Mouse (Mus musculus): Measurements from ENCODE around the gene Tfb2m. TPM values are rescaled to one million over a fixed set of nuclear protein-coding genes. Genes with fewer than 3 reads are reported as not detected.

Gene Tfb2m
- polyA plus RNA-seq, 1 experiment from 2014 or later, result 26.7 TPM

DNA sequence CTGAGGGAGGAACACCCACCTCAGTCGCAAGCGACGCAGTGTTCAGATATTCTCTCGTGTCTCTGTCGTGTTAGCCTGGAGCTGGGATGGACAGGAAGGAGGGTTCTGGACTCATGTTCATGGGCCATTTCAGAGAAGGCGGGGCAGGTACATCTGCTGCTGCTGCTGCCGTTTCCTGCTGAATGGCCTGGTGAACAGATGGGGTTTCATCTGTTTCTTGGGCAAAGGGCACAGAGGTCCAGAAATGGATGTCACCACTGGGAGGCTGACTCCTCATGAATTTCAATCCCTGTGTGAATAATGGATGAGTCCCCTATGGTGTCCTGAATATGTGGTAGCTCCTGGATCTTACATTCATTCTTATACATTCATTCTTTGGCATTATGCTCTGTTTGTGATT, 21.5 kb upstream of the Tfb2m start:
- no peaks in the 10 kb centered on the region for H3K9me3 ChIP-seq (ENCODE audit: control insufficient read depth, low read length)
- ATAC-seq (ENCODE audit: low read depth) (no peak), DNase-seq (ENCODE audit: low spot score) (no peak)
- WGBS, result 54% methylated on average over 7 of the region's 7 CpGs
- peaks cover 21% of the 10 kb centered on the region for H3K4me1 ChIP-seq (ENCODE audit: control insufficient read depth, insufficient read depth, low read length)
- no peak overlapping the region for H3K9ac ChIP-seq (ENCODE audit: low read depth, low read length)
- H3K36me3 ChIP-seq (ENCODE audit: control insufficient read depth, insufficient read depth, low read length), result no peaks in the 10 kb centered on the region
- H3K4me2 ChIP-seq (ENCODE audit: low read depth, low read length), result no peak overlapping the region
- H3K4me3 ChIP-seq (ENCODE audit: low read depth, low read length), result no peak overlapping the region
- no peaks in the 10 kb centered on the region for H3K27me3 ChIP-seq (replicated peaks; ENCODE audit: control insufficient read depth, insufficient read depth, low read length)
- H3K27ac ChIP-seq (replicated peaks; ENCODE audit: low read depth, low read length), result no peak overlapping the region

DNA sequence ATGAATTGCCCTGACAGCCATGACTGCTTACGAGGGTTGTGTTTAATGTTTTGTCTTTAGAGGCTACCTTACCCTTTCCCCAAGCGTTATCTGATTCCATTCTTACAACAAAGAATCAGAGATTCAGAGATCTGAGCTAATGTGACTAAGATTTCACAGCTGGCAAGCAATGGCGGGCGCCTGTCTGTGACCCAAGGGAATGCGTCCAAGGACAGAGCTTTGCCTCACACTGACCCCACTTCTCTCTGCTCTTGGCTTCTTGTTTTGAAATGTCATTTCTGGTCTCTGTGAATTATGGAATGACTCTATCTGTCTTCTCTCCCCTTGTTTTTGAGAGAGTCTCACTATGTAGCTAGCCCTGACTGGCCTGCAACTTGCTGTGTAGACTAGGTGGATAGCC, 17.9 kb upstream of the Tfb2m start:
- Histone ChIP-seq H3K27me3 (replicated peaks; ENCODE audit: control insufficient read depth, insufficient read depth, low read length) (no peaks in the 10 kb centered on the region), H3K27ac (replicated peaks; ENCODE audit: low read depth, low read length) (0 out of 2 replicates have a peak overlapping the region, but pooled peaks have one; percentile 19), H3K36me3 (ENCODE audit: control insufficient read depth, insufficient read depth, low read length) (no peaks in the 10 kb centered on the region), H3K9ac (ENCODE audit: low read depth, low read length) (no peak overlapping the region), H3K9me3 (ENCODE audit: control insufficient read depth, low read length) (no peaks in the 10 kb centered on the region), H3K4me2 (ENCODE audit: low read depth, low read length) (no peak overlapping the region), H3K4me1 (ENCODE audit: control insufficient read depth, insufficient read depth, low read length) (peaks cover 16% of the 10 kb centered on the region), H3K4me3 (ENCODE audit: low read depth, low read length) (no peak overlapping the region)
- WGBS, result 67% methylated on average over 5 of the region's 5 CpGs
- no peak for ATAC-seq (ENCODE audit: low read depth)
- DNase-seq (ENCODE audit: low spot score), result no peak

DNA sequence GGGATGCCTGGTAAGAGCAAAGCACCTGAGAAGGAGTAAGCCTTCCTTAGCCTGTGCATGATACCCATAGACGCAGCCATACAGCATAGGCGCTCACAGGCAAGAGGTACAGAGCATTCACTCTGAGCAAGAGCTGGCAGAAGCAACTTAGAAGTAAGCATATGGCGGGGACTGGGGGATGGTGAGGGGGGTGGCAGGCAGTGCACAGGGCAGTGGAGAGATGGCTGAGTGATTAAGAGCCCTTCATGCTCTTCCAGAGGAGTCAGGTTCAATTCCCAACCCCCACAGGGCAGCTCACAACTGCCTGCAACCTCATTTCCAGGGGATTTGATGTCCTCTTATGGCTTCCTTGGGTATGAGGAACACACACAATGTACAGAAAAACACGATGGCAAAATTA, 17.1 kb upstream of the Tfb2m start:
- 79% methylated on average over 4 of the region's 4 CpGs for WGBS
- H3K4me2 ChIP-seq (ENCODE audit: low read depth, low read length), result no peak overlapping the region
- H3K27ac ChIP-seq (replicated peaks; ENCODE audit: low read depth, low read length), result no peak overlapping the region
- no peak overlapping the region for H3K9ac ChIP-seq (ENCODE audit: low read depth, low read length)
- peaks cover 16% of the 10 kb centered on the region for H3K4me1 ChIP-seq (ENCODE audit: control insufficient read depth, insufficient read depth, low read length)
- H3K27me3 ChIP-seq (replicated peaks; ENCODE audit: control insufficient read depth, insufficient read depth, low read length), result no peaks in the 10 kb centered on the region
- no peaks in the 10 kb centered on the region for H3K9me3 ChIP-seq (ENCODE audit: control insufficient read depth, low read length)
- no peak overlapping the region for H3K4me3 ChIP-seq (ENCODE audit: low read depth, low read length)
- DNase-seq (ENCODE audit: low spot score) (no peak), ATAC-seq (ENCODE audit: low read depth) (peak; percentile 60; the same call in 1 of the 2 replicates)
- no peaks in the 10 kb centered on the region for H3K36me3 ChIP-seq (ENCODE audit: control insufficient read depth, insufficient read depth, low read length)

DNA sequence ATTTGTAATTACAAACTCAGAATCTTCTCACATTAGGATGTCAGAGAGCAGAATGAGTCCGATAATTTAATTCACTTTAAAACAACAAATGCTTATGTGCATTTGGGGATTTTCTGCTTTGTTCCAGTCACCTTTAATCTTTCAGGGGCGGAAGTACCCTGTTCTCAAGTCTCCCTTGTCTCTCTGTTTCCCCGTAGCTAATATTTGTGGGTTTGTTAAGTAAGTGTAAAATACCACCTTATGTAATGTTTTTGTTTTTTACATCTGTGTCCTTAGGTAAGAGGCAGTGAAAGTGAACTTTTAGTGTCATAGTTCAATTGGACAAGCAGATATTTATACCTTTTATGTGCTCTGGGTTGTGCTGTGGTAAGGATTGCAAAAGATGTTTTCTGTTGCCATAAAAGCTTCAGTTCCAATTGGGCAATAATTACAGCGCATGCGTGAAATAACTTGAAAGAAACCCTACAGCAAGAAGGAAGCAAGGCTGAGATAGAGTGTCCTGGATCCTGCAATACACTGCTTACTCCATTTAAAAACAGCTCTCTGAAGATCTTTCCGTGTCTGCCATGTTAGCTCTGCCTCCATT, 14.9 kb upstream of the Tfb2m start:
- Histone ChIP-seq H3K9me3 (ENCODE audit: control insufficient read depth, low read length) (no peaks in the 10 kb centered on the region), H3K4me2 (ENCODE audit: low read depth, low read length) (no peak overlapping the region), H3K9ac (ENCODE audit: low read depth, low read length) (no peak overlapping the region), H3K4me1 (ENCODE audit: control insufficient read depth, insufficient read depth, low read length) (peaks cover 5% of the 10 kb centered on the region; the same call in 1 of the 2 replicates), H3K27me3 (replicated peaks; ENCODE audit: control insufficient read depth, insufficient read depth, low read length) (no peaks in the 10 kb centered on the region), H3K4me3 (ENCODE audit: low read depth, low read length) (no peak overlapping the region), H3K36me3 (ENCODE audit: control insufficient read depth, insufficient read depth, low read length) (no peaks in the 10 kb centered on the region), H3K27ac (replicated peaks; ENCODE audit: low read depth, low read length) (no peak overlapping the region)
- no peak for ATAC-seq (ENCODE audit: low read depth)
- DNase-seq (ENCODE audit: low spot score), result no peak
- 75% methylated on average over 6 of the region's 6 CpGs for WGBS

DNA sequence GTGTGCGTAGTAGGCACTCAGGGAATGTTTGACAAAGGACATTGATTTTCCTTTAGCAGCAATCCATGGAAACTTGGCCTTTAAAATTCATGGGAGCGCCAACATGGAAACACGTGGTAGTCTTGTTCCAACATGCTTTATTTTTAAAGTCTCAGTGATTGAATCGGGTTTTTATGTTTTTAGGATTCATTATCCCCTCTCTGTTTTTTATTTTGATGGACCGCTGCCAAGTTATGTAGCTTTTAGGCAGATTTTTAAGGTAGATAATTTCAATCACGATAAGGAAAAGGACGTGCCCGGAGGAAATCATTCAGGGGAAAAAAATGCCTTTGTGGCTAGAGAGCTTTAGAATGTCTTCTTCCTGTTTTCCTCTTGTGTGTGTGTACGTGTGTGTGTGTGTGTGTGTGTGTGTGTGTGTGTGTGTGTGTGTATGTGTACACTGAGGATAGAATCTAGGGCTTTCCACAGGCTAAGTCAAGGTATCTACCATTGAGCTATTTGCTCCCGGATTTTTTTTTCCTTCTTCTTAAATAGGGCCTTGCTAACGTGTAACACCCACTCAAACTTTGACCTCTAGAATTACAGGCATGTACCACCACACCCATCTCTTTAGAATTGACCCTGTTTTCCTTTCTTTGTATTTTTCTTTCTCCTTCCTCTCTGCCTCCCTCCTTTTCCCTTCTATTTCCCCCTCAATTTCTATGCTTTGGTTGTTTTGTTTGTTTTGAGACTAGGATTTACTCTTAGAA, 13.6 kb upstream of the Tfb2m start:
- peak; percentile 69 for DNase-seq (ENCODE audit: low spot score)
- Histone ChIP-seq H3K9ac (ENCODE audit: low read depth, low read length) (no peak overlapping the region), H3K4me3 (ENCODE audit: low read depth, low read length) (no peak overlapping the region), H3K9me3 (ENCODE audit: control insufficient read depth, low read length) (no peaks in the 10 kb centered on the region), H3K4me2 (ENCODE audit: low read depth, low read length) (no peak overlapping the region), H3K27me3 (replicated peaks; ENCODE audit: control insufficient read depth, insufficient read depth, low read length) (no peaks in the 10 kb centered on the region), H3K36me3 (ENCODE audit: control insufficient read depth, insufficient read depth, low read length) (no peaks in the 10 kb centered on the region), H3K27ac (replicated peaks; ENCODE audit: low read depth, low read length) (no peak overlapping the region; the same call in 1 of the 2 replicates), H3K4me1 (ENCODE audit: control insufficient read depth, insufficient read depth, low read length) (peaks cover 5% of the 10 kb centered on the region; the same call in 1 of the 2 replicates)
- 51% methylated on average over 11 of the region's 11 CpGs for WGBS
- no peak for ATAC-seq (ENCODE audit: low read depth)

DNA sequence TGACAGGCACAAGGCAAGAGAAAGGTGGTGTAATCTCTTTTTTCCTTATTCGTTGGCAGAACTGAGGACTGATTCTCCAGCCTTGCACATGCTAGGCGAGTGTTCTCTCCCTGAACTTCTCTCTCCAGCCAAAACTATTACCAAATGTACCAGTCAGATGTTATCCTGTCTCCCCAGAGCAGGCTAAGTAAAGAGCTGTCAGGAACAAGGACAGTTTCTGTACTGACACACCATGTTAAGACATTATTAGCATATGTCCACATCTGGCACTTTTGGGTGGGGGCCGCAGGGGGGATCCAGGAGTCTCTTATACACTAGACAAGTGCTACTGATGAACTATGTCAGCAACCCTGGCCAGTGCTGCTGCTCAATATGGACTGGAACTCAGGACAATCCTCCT, 10.9 kb upstream of the Tfb2m start:
- H3K4me3 ChIP-seq (ENCODE audit: low read depth, low read length), result no peak overlapping the region
- WGBS, result 84% methylated on average over 3 of the region's 3 CpGs
- ATAC-seq (ENCODE audit: low read depth) (no peak), DNase-seq (ENCODE audit: low spot score) (no peak)
- no peaks in the 10 kb centered on the region for H3K27me3 ChIP-seq (replicated peaks; ENCODE audit: control insufficient read depth, insufficient read depth, low read length)
- H3K4me2 ChIP-seq (ENCODE audit: low read depth, low read length), result no peak overlapping the region
- H3K27ac ChIP-seq (replicated peaks; ENCODE audit: low read depth, low read length), result no peak overlapping the region
- no peaks in the 10 kb centered on the region; the same call in 1 of the 2 replicates for H3K4me1 ChIP-seq (ENCODE audit: control insufficient read depth, insufficient read depth, low read length)
- H3K9ac ChIP-seq (ENCODE audit: low read depth, low read length), result no peak overlapping the region
- H3K9me3 ChIP-seq (ENCODE audit: control insufficient read depth, low read length), result no peaks in the 10 kb centered on the region
- H3K36me3 ChIP-seq (ENCODE audit: control insufficient read depth, insufficient read depth, low read length), result no peaks in the 10 kb centered on the region

DNA sequence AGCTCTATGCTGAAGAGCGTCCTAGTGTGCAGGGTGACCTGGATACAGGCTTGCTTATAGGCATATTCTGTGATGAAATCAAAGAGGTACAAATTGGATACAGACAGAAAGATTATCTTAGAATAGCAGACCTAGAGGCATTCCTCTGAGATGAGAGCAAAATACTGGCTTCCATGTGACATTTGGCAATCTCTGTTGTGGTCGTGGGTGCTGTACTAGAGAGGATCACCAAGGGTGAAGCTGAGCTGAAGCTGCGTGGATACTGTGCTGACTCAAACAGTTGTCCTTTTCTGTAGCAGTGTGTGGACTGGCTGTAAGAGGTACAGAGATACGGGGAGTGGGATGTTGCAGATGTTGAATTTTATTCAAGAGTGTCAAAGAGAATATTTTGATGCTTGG, 7.9 kb upstream of the Tfb2m start:
- WGBS, result 65% methylated on average over 4 of the region's 4 CpGs
- H3K27ac ChIP-seq (replicated peaks; ENCODE audit: low read depth, low read length), result no peak overlapping the region
- no peak overlapping the region for H3K4me3 ChIP-seq (ENCODE audit: low read depth, low read length)
- H3K4me1 ChIP-seq (ENCODE audit: control insufficient read depth, insufficient read depth, low read length), result no peaks in the 10 kb centered on the region; the same call in 1 of the 2 replicates
- DNase-seq (ENCODE audit: low spot score) (no peak), ATAC-seq (ENCODE audit: low read depth) (no peak)
- no peak overlapping the region for H3K4me2 ChIP-seq (ENCODE audit: low read depth, low read length)
- H3K36me3 ChIP-seq (ENCODE audit: control insufficient read depth, insufficient read depth, low read length), result no peaks in the 10 kb centered on the region
- no peaks in the 10 kb centered on the region for H3K27me3 ChIP-seq (replicated peaks; ENCODE audit: control insufficient read depth, insufficient read depth, low read length)
- H3K9me3 ChIP-seq (ENCODE audit: control insufficient read depth, low read length), result no peaks in the 10 kb centered on the region
- H3K9ac ChIP-seq (ENCODE audit: low read depth, low read length), result no peak overlapping the region

DNA sequence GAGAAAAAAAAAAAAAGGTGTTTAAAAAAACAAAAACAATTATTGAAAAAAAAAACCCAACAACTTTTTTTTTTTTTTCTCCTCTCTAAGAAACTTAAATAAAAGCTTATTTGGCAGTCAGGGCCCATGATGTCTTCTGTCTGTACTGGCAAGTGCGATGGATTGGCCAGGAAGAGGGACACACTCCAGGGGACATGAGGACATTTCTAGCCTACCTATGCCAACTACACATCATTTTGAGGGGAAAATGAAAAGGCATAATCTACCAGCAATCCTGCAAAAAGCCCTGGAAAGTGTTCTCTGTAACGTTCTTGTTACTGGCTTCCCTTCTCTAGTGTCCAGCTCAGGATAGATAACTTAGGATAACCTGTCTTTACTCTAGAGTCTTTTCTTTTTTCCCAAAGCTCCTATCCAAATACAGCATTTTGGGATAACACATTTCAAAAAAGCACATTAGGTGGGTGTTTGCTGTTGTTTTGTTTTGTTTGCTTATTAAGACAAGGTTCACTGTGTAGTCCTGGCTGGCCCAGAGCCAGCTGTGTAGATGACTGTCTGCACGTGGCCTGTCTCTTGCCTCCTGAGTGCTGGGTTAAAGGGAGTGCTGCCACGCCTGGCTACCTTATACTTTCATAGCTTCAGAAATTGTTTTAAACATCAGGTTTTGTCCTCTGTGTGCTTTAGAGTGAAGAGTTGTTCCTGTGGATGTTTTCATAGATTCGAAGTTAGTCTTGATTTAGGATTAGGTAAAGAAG, 7.3 kb upstream of the Tfb2m start:
- Histone ChIP-seq H3K9ac (ENCODE audit: low read depth, low read length) (no peak overlapping the region), H3K27me3 (replicated peaks; ENCODE audit: control insufficient read depth, insufficient read depth, low read length) (no peaks in the 10 kb centered on the region), H3K4me3 (ENCODE audit: low read depth, low read length) (no peak overlapping the region), H3K27ac (replicated peaks; ENCODE audit: low read depth, low read length) (no peak overlapping the region), H3K9me3 (ENCODE audit: control insufficient read depth, low read length) (no peaks in the 10 kb centered on the region), H3K4me1 (ENCODE audit: control insufficient read depth, insufficient read depth, low read length) (peaks cover 1% of the 10 kb centered on the region; the same call in 1 of the 2 replicates), H3K36me3 (ENCODE audit: control insufficient read depth, insufficient read depth, low read length) (no peaks in the 10 kb centered on the region), H3K4me2 (ENCODE audit: low read depth, low read length) (no peak overlapping the region)
- ATAC-seq (ENCODE audit: low read depth) (no peak), DNase-seq (ENCODE audit: low spot score) (no peak)
- WGBS, result 67% methylated on average over 5 of the region's 5 CpGs

All from embryonic facial prominence, embryonic 14.5 days (tissue).